Mouse (Mus musculus): ENCODE results near the gene Tanc2. TPM values are rescaled to one million over a fixed set of nuclear protein-coding genes. Genes with fewer than 3 reads are reported as not detected.

The Tanc2 gene
- total and polyA plus RNA-seq, 3 experiments: 0.04 to 0.18 TPM; not detected in 1

GRCm38 (mm10) chr11:105731989-105732531, 142.3 kb downstream of the Tanc2 start:
- Histone ChIP-seq H3K9ac (ENCODE audit: control insufficient read depth, low read depth, low read length, poor library complexity, severe bottlenecking) (no peak overlapping the region), H3K79me2 (ENCODE audit: control insufficient read depth, insufficient read depth, low read length, poor library complexity) (no peaks in the 10 kb centered on the region), H3K4me3 (ENCODE audit: control insufficient read depth in 1 of 2, insufficient read depth in 1 of 2, low read depth in 2 of 2, low read length in 2 of 2) (no peak overlapping the region), H3K27me3 (ENCODE audit: control insufficient read depth in 1 of 2, insufficient read depth in 2 of 2, low read length in 2 of 2) (peaks cover 11 to 33% of the 10 kb centered on the region in 2 experiments), H3K27ac (ENCODE audit: control insufficient read depth, low read depth, low read length) (no peak overlapping the region), H3K36me3 (ENCODE audit: control insufficient read depth in 1 of 2, insufficient read depth in 2 of 2, low read length in 2 of 2) (no peaks in the 10 kb centered on the region), H3K9me3 (replicated peaks; ENCODE audit: insufficient read depth, low read length) (no peaks in the 10 kb centered on the region), H3K4me1 (ENCODE audit: control insufficient read depth in 1 of 2, insufficient read depth in 2 of 2, low read length in 2 of 2) (no peaks in the 10 kb centered on the region)
- TF ChIP-seq MYC (IDR thresholded peaks at IDR 0.05; ENCODE audit: low read depth, low read length): no peak
- TF ChIP-seq MXI1 (IDR thresholded peaks at IDR 0.05; ENCODE audit: low read depth, low read length): no peak
- no peak for TF ChIP-seq MAFK (IDR thresholded peaks at IDR 0.05; ENCODE audit: borderline replicate concordance, low read depth, low read length)
- no peak for TF ChIP-seq JUND (IDR thresholded peaks at IDR 0.05; ENCODE audit: low read depth, low read length)
- no peak for TF ChIP-seq CTCF (IDR thresholded peaks at IDR 0.05 in 2 of 3, conservative IDR thresholded peaks at IDR 0.05 in 1 of 3; ENCODE audit: control insufficient read depth in 1 of 3, insufficient read depth in 1 of 3, low read depth in 2 of 3, low read length in 3 of 3, poor library complexity in 1 of 3, severe bottlenecking in 1 of 3)
- no peak for TF ChIP-seq USF2 (IDR thresholded peaks at IDR 0.05; ENCODE audit: borderline replicate concordance in 1 of 2, insufficient read depth in 1 of 2, low read depth in 1 of 2, low read length in 2 of 2)
- DNase-seq (ENCODE audit: low read depth, low spot score): no peak

DNA sequence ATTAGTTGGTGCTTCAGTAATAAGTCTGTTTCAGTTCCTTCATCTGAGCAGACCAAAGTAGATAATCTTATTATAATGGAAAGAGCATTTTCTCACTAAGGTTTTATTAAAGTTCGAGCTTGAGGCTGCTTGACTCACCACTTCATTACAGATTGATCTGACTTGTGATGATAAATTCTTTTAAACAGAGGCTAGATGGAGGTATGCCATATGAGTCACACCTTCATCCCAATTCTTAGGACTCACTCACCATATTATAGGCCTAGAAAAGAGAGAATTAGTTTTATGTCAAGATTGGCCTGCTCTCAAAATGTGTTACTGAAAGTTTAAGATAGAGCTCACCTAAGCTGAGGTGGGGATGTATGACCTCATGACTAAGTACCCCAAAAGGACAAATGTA, 153.4 kb downstream of the Tanc2 start:
- no peak overlapping the region for H3K27ac ChIP-seq (ENCODE audit: control insufficient read depth, low read depth, low read length)
- TF ChIP-seq RAD21 (IDR thresholded peaks at IDR 0.05; ENCODE audit: low read depth, low read length) (no peak), HCFC1 (IDR thresholded peaks at IDR 0.05; ENCODE audit: low read depth, low read length) (no peak), POLR2AphosphoS5 (IDR thresholded peaks at IDR 0.05; ENCODE audit: borderline replicate concordance, low read depth, low read length) (no peak), GATA1 (IDR thresholded peaks at IDR 0.05; ENCODE audit: low read depth, low read length) (no peak), TCF12 (IDR thresholded peaks at IDR 0.05; ENCODE audit: low read depth, low read length) (no peak), MAFK (IDR thresholded peaks at IDR 0.05; ENCODE audit: borderline replicate concordance, low read depth, low read length) (no peak), MAZ (IDR thresholded peaks at IDR 0.05; ENCODE audit: low read depth, low read length) (no peak)

DNA sequence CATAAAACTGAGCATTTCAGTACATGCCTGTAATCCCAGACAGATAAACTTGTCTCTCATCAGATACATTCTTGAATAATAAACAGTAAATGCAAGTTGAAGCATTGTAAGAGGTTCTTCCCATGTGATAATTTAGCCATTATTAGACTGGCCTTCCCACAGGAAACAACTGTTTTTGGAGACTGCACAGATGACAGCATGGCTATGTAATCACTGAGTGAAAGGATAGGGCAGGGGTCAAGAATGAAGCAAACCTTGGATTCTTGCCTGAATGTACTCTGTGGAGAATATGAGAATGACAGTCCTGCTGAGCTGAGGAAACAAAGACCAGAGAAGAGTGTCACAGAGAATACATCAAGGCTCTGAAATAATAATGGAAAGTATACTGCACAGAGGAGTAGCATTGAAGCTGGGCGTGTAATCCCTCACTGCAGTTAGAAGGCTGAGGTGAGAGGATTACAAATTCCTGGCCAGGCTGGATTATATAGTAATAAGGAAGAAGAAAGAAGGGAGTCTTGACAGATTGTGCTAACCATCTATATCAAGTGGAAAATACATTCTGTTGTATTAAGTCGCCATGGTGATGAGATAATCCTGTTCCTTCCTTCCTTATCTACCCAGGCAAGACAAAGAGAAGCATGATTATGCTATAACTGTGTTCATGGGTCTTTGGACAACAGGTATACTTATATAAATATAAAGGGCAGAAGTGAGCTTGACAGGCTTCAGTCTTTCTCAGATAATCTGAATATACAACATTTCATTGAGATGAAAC, 159.7 kb downstream of the Tanc2 start:
- peak; percentile 6 for DNase-seq (ENCODE audit: low read depth, low spot score)
- no peak overlapping the region for H3K9ac ChIP-seq (ENCODE audit: control insufficient read depth, low read depth, low read length, poor library complexity, severe bottlenecking)
- no peaks in the 10 kb centered on the region for H3K9me3 ChIP-seq (replicated peaks; ENCODE audit: insufficient read depth, low read length)
- H3K4me3 ChIP-seq (ENCODE audit: control insufficient read depth in 1 of 2, insufficient read depth in 1 of 2, low read depth in 2 of 2, low read length in 2 of 2): no peak overlapping the region
- H3K27me3 ChIP-seq (ENCODE audit: control insufficient read depth in 1 of 2, insufficient read depth in 2 of 2, low read length in 2 of 2): peaks cover 6 to 27% of the 10 kb centered on the region in 2 experiments
- no peaks in the 10 kb centered on the region for H3K36me3 ChIP-seq (ENCODE audit: control insufficient read depth in 1 of 2, insufficient read depth in 2 of 2, low read length in 2 of 2)
- H3K79me2 ChIP-seq (ENCODE audit: control insufficient read depth, insufficient read depth, low read length, poor library complexity): no peaks in the 10 kb centered on the region
- H3K27ac ChIP-seq (ENCODE audit: control insufficient read depth, low read depth, low read length): no peak overlapping the region
- H3K4me1 ChIP-seq (ENCODE audit: control insufficient read depth in 1 of 2, insufficient read depth in 2 of 2, low read length in 2 of 2): no peaks in the 10 kb centered on the region; a peak in 1 of 4 replicates
- TF ChIP-seq NELFE (IDR thresholded peaks at IDR 0.05; ENCODE audit: low read depth, low read length): no peak
- no peak for TF ChIP-seq E2F4 (IDR thresholded peaks at IDR 0.05; ENCODE audit: borderline replicate concordance, low read depth, low read length)
- no peak for TF ChIP-seq CHD1 (IDR thresholded peaks at IDR 0.05; ENCODE audit: low read depth, low read length)
- TF ChIP-seq MYC (IDR thresholded peaks at IDR 0.05; ENCODE audit: low read depth, low read length): no peak
- TF ChIP-seq MAZ (IDR thresholded peaks at IDR 0.05; ENCODE audit: low read depth, low read length): no peak
- TF ChIP-seq ZKSCAN1 (IDR thresholded peaks at IDR 0.05; ENCODE audit: low read depth, low read length): no peak
- no peak for TF ChIP-seq HCFC1 (IDR thresholded peaks at IDR 0.05; ENCODE audit: low read depth, low read length)
- no peak for TF ChIP-seq USF2 (IDR thresholded peaks at IDR 0.05; ENCODE audit: borderline replicate concordance in 1 of 2, insufficient read depth in 1 of 2, low read depth in 1 of 2, low read length in 2 of 2)
- TF ChIP-seq GATA1 (IDR thresholded peaks at IDR 0.05; ENCODE audit: low read depth, low read length): no peak
- no peak for TF ChIP-seq NRF1 (IDR thresholded peaks at IDR 0.05; ENCODE audit: insufficient read depth, low read depth, low read length, poor library complexity, severe bottlenecking)
- TF ChIP-seq JUND (IDR thresholded peaks at IDR 0.05; ENCODE audit: low read depth, low read length): no peak
- TF ChIP-seq ZMIZ1 (IDR thresholded peaks at IDR 0.05; ENCODE audit: low read depth, low read length): no peak
- TF ChIP-seq RAD21 (IDR thresholded peaks at IDR 0.05; ENCODE audit: low read depth, low read length): no peak
- no peak for TF ChIP-seq KAT2A (conservative IDR thresholded peaks at IDR 0.05; ENCODE audit: low read depth, low read length)
- TF ChIP-seq ELF1 (IDR thresholded peaks at IDR 0.05; ENCODE audit: low read depth, low read length): no peak
- TF ChIP-seq SIN3A (IDR thresholded peaks at IDR 0.05; ENCODE audit: low read length): no peak
- TF ChIP-seq ZC3H11A (IDR thresholded peaks at IDR 0.05; ENCODE audit: low read depth, low read length): no peak

More for the DNA sequence above, 153.4 kb downstream of the Tanc2 start:
- H3K9ac ChIP-seq (ENCODE audit: control insufficient read depth, low read depth, low read length, poor library complexity, severe bottlenecking): no peak overlapping the region
- no peaks in the 10 kb centered on the region for H3K36me3 ChIP-seq (ENCODE audit: control insufficient read depth in 1 of 2, insufficient read depth in 2 of 2, low read length in 2 of 2)
- peaks cover 3 to 22% of the 10 kb centered on the region in 2 experiments for H3K27me3 ChIP-seq (ENCODE audit: control insufficient read depth in 1 of 2, insufficient read depth in 2 of 2, low read length in 2 of 2)
- H3K79me2 ChIP-seq (ENCODE audit: control insufficient read depth, insufficient read depth, low read length, poor library complexity): no peaks in the 10 kb centered on the region
- DNase-seq (ENCODE audit: low read depth, low spot score): no peak
- no peaks in the 10 kb centered on the region for H3K9me3 ChIP-seq (replicated peaks; ENCODE audit: insufficient read depth, low read length)
- H3K4me3 ChIP-seq (ENCODE audit: control insufficient read depth in 1 of 2, insufficient read depth in 1 of 2, low read depth in 2 of 2, low read length in 2 of 2): no peak overlapping the region
- no peaks in the 10 kb centered on the region for H3K4me1 ChIP-seq (ENCODE audit: control insufficient read depth in 1 of 2, insufficient read depth in 2 of 2, low read length in 2 of 2)

Data from MEL (cell line).